Mouse (Mus musculus) adrenal gland, adult (tissue): ENCODE measurements around the gene Il10rb.

ENCODE experiments used
- DNase-seq, 2 experiments: peaks; one replicate each; pipeline ENCODE4 v3.0.0; 2022 to 2023; ENCODE audit warnings: low spot score in 1 of 2; ENCODE audit not compliant: inconsistent age in 2 of 2

Gene Il10rb

DNA sequence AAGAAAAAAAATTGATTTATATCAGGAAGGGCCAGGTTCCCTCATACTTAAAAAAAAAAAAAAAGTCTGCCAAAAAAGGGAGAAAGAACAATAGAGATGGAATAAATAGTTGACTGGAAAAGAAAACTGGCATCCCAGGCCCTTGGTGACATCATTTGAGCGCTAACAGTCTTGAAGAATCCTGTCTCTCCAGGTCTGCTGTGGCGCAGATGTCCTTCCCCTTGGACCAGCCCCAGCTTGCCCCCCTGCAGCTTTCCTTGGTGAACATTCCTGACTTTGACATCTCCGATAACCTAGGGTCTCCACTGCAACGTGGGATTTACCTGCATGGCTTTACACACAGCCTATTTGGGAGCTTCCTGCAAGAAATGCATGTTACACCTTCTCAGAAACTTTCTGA, 24.4 kb upstream of the Il10rb start:
- DNase-seq: no peak

DNA sequence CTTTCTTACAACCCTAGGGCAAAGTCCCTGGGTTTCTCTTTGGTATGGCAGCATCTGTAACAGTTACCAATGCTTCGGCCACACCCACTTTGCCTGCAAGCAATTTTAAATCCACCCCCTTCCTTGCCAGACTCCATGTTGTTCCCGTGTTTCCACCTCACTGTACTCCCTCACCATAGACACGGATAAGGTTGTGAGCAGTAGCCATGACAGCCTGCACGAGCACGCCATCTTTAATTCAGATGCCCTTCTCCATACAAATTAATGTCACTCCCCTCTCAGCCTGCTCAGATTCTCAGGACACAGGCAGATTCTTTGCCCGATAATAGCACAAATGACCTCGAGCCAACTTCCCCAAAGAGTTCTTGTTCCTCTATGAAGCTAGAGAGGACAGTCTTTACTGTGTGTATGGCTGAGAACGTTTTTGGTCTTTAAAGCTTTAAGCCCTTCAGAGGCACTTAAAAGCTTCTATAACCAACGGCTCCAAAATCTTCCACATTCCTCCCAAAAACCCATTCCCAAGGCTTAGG, 23.6 kb upstream of the Il10rb start:
- no peak for DNase-seq

DNA sequence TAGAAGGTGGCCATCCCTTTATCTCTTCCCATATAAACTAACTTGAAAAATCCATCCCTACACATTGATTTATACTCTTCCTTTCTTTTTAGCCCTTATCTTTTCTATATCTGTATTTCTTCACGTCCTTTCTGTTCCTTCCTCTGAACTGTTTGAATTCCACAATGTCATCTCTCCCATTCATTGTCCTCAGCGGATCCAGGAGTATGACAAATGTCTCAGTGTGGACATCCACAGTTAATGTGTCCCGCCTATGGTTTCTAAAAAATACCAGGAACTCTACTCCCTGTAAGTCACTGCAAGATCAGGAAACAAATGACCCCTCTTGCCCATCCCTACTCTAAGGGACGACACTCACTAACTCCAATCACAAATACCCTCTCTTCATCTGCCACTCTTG, 21.7 kb upstream of the Il10rb start:
- no peak for DNase-seq

DNA sequence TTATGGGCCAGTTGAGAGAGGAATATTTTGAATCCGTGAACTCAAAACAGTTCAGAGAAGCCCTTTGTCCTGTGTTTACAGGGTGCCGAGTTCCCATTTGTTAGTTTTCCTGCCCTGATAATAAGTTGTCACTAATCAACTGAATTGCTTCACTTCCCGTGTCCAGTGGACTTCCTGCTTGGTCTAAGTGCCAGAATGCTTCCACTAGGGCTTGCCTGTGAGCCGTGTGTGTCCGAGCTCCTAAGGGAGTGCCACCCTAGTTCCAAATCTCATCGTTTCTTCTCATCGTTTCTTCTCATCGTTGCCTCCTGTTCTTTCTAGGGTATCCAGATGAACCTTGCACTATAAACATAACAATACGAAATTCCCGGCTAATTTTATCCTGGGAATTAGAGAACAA, 20.3 kb upstream of the Il10rb start:
- DNase-seq: peak in 1 of 2 experiments; percentile 78

DNA sequence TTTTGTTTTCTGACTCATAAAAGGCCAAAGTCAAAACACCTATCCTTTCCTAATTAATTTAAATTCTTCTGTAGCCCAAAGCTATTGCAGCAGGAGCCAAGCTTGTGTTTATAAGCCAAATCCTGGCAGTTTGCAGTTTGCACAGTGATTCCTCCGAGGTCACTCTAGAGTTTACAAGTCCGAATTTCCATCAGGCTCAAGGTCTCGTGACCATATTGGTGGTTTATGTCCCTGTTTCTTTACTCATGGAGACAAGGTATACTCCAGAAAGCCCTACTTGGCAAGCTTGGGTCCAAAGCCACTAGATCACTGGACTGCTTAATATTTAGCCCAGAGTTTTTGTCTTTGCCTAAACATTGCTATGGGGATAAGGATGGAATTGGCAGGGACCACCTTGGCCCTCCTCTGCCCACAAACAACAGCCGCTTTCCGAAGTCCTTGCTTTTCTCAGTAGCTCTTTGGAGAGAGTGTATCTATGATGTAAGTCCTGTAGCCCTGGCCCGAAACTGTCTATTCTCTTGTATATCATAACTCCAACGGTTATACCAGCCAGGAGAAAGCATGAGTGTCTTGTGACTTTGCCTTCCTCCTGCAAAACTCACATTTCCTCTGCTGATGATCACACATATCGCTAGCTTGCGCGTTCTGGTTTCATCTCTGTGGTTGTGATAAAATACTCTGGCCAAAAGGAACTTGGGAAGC, 19.4 kb upstream of the Il10rb start:
- peak in 1 of 2 experiments; percentile 72 for DNase-seq

DNA sequence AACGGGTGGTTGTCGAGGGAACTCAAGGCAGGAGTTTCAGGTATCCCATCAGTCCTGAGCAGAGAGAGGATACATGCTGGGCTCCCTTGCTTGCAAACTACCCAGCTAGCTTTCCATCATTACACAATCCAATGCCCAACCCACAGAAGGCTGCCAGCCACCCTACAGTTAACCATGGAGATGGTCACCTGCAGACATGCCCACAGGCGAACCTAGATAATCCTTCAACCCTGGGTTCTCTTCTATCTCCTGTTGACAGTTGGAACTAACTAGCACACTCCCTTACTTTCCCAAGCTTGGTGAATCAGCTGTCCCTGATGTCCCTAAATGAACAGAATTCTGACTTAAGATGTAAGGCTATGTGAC, 18.9 kb upstream of the Il10rb start:
- no peak for DNase-seq

DNA sequence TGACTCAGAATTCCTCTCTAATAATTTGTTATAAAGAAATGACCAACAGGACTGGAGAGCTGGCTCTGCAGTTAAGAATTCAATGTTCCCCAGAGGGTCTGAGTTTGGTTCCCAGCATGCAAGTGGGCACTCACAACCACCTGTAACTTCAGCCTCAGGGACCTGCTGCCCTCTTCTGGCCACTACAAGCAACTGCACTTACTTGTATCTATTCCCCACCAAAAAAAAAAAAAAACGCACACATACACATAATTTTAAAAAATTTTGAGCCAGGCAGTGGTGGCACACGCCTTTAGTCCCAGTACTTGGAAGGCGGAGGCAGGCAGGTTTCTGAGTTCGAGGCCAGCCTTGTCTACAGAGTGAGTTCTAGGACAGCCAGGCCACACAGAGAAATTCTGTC, 15.9 kb upstream of the Il10rb start:
- DNase-seq: no peak

DNA sequence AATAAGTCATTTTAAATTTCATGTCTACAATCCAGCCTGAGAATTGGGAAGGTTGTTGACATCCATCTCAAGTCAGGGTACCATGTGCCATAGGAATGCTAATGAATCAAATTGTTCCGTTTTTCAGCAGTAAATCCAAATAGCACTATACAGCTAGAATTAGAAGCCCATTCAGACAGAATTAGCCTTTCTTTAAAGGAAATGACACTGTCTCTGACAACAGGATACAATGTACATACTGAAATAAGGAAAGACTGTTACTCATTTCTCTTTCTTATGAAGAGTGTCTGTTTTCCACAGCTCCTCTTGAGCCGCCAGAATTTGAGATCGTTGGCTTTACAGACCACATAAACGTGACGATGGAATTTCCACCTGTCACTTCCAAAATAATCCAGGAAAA, 14.5 kb upstream of the Il10rb start, which contains the start of gene Gm21970:
TSS of gene Gm21970 (plus strand) at position 301 of the 400 bp plus-strand sequence.
- DNase-seq: no peak

DNA sequence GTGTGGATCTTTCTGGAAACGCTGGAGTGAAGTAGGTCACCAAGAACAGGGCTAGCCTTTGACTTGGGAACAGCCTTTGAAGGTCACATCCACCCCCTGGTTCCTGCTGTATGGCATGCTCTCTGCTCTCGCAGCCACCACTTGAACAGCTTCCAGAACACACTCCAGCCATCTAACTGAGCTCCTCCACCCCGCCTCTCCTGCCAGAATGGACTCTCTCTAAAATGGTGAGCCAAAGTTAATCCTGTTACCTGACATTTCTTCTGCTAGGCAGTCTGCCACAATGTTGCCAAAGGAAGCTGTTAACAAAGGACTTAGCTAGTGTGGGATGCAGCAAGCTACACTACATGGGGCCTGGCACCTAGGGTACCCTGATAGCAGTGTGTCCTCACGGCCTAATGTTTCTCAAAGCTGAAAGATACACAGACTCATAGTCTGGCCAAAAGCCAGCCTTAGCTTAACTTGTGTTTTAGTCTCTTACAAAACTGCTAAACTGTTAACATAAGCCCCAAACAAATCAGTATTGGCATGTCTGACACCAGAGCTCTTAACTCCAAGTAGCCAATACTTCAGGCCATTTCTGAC, 11.0 kb upstream of the Il10rb start:
- peak in 1 of 2 experiments; percentile 64 for DNase-seq

DNA sequence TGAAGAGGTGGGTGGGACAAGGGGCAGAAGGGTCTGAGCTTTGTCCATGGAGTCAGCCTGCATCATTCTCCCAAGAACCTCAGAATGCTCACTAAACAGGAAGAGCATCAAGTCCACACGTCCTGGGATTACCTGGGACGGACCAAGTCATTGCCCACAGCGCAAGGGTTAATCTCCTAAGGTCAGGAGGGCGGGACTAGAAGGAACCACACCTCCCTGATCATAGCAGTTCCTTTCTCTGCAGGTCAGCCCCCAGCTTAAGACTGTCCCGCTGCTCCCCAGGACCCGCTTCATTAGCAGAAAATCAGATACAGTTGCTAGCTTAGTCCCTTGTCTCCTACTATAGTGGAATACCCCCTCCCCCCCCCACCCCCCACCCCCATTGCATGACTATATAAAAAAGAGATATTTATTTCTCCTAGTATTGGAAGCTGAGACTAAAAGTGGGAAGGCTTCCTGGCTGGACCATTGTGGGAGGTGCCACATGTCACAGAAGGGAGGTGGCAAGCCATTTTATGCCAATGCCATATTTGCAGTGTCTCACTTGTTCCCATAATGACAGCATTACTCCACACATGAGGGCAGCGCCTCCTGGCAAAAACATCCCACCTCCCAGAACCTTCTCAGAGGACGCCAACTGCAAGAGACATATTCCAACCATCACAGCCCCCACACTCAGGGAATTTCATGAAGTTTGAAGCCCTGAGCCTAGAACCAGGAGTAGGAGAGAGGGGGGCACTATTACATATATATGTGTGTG, 10.2 kb upstream of the Il10rb start:
- DNase-seq: no peak

DNA sequence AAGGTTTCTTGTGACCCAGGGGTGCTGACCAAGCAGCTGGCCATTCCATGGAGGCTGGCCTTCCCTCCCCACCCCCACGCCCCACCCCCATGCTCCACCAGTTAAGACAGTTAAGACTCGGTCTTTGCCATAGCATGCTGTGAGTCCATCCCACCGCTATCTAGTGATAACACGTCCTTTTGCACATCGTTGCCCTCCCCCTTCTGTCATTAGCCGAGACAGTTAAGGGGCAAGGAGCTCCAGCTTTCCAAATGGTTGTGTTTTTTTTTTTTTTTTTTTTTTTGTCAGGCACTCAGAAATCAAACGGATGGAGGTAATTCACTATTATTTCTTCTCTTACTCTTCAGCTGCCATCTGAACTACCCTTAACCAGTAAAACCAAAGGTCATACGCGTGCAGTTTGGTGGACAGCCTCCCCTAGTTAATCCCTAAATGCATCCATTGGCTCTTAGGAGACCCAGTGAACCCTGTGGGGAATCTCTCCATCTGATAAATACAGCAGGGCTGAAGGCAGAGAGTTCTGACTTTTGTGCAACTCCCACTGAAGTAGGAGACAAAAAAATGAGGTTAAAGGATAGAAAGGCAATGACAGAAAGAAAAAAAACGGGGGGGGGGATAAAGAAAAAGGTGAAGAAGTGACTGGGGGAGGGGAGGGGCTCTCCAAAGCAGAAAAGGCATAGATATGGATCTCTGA, 9.0 kb upstream of the Il10rb start:
- DNase-seq: no peak

DNA sequence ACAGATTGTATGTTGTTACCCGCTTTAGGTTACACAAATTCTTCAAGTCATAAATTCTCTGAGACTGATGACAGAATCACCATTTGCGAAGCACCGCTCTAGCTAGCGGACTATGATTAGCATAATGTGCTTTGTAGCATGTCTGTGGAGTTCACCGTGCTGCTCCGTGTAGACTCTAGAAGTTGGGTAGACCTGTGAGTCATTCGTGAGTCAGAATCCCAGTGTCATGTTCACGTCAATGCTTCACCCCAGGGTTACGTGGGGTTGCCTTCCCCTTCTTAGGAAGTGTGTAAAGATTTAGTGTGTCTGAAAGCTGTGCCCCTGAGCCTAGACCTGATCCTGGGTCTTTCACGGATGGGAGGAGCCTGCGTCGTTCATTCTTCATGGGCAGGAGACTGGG, 7.9 kb upstream of the Il10rb start:
- DNase-seq: peak; percentile 80 to 92

DNA sequence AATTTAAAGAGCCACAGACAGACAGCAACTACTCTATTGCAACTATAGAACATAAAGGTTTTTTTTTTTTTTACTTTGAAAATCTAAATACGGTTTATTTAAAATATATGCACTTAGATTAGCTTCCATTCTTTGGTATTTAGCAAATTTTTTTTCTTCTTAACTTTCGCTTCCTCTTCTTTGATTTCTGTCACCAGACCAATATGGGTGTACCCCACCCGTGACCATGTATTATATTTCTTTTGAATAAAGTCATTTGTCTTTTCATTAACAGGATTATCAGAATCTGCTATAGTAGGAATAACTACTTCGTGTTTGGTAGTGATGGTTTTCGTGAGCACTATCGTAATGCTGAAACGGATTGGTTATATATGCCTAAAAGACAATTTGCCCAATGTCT, 7.0 kb upstream of the Il10rb start:
- DNase-seq: no peak

DNA sequence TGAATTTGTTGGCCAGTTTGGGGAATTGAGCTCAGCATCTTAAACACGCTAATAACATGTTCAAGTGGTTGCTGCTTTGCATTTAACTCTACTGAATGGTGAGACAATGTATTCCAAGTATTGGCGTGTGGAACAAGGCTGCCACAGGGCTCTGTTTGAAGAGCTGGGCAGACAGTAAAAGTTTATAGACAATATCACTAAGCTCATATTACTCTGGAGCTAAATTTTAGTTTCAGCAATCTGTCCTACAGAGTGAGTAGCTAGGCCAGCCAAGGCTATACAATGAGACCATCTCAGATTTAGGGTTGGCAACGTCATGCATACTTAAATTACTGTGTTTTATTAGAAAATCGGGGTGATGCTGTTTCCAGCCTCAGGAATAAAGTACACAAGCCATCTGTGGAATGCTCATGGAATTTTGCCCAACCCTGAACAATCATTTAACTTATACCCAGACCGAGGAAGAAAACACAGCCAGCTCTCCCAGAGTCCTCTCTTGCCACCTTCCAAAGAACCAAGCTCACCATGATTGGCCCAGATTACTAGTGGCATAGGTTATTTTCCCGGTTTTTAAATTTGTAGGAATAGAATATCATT, 4.3 kb upstream of the Il10rb start:
- DNase-seq: no peak

DNA sequence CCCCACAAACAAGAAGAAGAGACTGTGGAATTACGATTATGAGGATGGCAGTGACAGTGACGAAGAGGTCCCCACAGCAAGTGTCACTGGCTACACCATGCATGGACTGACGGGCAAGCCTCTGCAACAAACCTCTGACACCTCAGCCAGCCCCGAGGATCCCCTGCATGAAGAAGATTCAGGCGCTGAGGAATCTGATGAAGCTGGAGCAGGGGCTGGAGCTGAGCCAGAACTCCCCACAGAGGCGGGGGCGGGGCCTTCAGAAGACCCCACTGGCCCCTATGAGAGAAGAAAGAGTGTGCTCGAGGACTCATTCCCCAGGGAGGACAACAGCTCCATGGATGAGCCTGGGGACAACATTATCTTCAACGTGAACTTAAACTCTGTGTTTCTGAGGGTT, 2.2 kb upstream of the Il10rb start:
- DNase-seq: no peak

DNA sequence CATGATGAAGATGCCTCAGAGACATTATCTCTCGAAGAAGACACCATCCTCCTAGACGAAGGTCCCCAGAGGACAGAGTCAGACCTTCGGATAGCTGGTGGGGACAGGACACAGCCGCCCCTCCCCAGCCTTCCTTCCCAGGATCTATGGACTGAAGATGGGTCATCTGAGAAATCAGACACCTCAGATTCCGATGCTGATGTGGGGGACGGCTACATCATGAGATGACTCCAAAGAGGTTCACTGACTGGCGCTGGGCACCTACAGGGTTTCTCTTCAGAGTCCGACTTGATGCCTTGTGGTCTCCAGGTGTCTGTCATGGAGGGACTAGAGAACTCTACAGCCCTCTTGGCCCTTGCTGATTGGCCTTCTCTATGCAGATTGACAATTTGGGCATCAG, 1.8 kb upstream of the Il10rb start:
- peak in 1 of 2 experiments; percentile 55 for DNase-seq

DNA sequence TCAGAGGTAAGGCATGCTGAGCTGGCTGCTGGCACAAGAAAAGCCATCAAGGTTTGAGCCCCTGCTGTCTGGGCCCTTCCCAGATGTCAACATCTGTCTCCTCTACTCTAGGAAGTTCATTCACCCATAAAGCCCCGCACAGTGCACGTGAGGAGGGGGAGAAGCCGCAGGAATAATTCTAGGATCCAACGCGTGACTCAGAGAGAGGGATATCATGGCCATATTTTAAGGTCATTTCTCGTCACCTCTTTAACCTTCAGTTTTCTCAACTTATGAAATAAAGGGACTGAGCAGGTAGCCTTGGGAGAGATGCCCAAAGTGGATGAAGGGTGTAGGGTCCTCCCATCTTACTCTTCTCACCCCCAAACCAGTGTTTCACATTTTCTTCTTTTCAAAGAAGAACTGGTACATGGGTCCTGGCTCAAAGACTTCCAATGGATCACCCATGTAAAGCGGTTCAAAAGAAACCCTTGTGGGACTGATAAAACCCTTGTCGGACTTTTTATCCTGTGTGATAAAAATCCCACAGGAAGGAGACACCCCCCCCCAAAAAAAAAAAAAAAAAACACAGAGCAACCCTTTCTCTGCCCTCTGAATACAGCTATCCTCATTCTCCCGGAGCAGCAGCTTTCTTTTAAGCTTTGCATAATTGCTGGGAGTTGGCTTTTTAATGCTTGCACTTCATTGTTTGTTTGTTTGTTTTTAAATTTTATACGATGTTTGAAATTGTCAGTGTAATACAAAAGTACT, 961 bp upstream of the Il10rb start:
- peak; percentile 55 to 88 for DNase-seq

DNA sequence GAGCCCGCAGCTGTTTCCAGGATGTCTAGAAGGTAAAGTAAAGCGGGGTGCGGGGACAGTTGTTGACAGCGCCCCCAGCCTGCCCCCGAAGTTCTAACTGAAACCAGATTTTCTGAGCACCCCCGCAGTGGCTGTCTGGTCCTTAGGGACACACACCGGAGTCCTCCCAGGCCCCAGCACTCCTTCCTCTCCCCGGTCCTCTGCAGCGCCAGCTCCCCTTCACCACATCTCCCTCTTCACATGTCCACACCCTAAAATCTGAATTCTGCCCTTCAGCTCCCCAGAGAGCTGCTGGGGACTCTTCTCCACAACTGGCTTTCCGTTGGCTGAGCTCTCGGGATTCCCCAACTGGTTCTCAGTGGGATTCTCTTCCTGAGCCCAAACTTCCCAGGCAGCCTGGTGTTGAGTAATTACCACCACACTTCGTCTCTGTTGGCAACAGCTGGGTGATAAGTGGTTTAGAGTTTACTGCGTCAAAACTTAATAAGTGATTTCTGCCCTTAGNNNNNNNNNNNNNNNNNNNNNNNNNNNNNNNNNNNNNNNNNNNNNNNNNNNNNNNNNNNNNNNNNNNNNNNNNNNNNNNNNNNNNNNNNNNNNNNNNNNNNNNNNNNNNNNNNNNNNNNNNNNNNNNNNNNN, 739 bp downstream of the Il10rb start:
- peak in 1 of 2 experiments; percentile 91 for DNase-seq

DNA sequence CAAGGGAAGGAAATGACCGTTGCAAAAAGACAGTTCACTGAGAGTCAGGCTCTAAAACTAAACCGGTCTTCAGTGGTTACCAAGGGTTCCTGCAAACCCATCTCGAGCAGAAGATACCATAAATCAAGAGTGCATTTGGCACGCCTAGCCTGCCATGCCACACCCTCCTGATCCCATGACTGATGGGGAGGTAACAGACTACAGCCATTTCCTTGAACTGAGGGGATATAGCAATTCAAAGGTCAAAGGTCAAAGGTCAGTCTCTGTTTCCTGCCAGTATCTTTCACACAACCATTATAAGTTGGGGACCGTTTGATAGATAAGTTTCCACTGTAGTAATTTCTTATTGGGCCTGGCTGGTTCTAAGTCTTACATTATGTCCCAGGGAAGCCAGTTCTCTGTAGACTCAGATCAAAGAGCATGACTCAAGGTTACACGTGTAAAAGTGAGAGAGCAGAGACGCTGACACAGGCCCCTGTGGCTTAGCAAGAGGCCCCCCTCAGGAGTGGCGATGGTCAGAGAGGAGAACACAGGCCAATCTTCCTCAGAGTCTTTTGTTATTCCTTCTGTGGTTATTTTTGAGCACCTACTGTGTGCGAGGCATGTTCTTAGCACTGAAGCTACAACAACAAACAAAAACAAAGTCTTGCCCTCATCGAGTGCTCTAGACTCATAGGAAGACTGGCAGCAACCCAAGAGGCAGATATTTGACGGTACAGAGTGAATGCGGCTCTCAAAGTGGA, 7.3 kb downstream of the Il10rb start:
- peak; percentile 81 to 93 for DNase-seq
